Mouse (Mus musculus) CH12.LX (cell line): ENCODE data around the gene Mt1. TPM values are rescaled to one million over a fixed set of nuclear protein-coding genes. Genes with fewer than 3 reads are reported as not detected.

Experiments
- DNase-seq: peaks from one replicate; pipeline ENCODE4 v3.0.0-alpha.2; 2013; ENCODE audit errors: extremely low read depth
- H3K27ac ChIP-seq: 2 replicates; pipeline ENCODE4 v1.5.1; 2012; ENCODE audit warnings: low read depth, mild to moderate bottlenecking, control low read depth, moderate library complexity; ENCODE audit not compliant: insufficient read depth
- H3K27me3 ChIP-seq: replicated peaks from 2 replicates; pipeline ENCODE3; 2012; ENCODE audit warnings: inconsistent platforms
- H3K36me3 ChIP-seq, 2 experiments: replicated peaks in 1 of 2; 2 replicates each; pipeline versions ENCODE3 to v1.6.1; 2012; ENCODE audit warnings: inconsistent platforms in 1 of 2, low read length in 1 of 2, mild to moderate bottlenecking in 1 of 2, mixed read lengths in 1 of 2, moderate library complexity in 1 of 2; ENCODE audit not compliant: control insufficient read depth in 1 of 2, insufficient read depth in 1 of 2
- H3K4me1 ChIP-seq, 2 experiments: 2 replicates each; pipeline ENCODE4 v1.6.1; 2012; ENCODE audit warnings: inconsistent platforms in 1 of 2, moderate library complexity in 1 of 2; ENCODE audit not compliant: insufficient read depth in 2 of 2, control insufficient read depth in 1 of 2
- H3K4me2 ChIP-seq: 2 replicates; pipeline ENCODE4 v1.6.1; 2012; ENCODE audit warnings: low read depth, mild to moderate bottlenecking, control low read depth; ENCODE audit not compliant: poor library complexity, insufficient read depth, severe bottlenecking
- H3K4me3 ChIP-seq, 3 experiments: fragments of 150-350 bp in 1 of 3; sonication (generic) in 1 of 3; replicated peaks in 1 of 3; 2 replicates each; pipeline versions ENCODE3 to v1.5.1; 2011 to 2012; ENCODE audit warnings: low read depth in 2 of 3, low read length in 2 of 3, mild to moderate bottlenecking in 2 of 3, moderate library complexity in 2 of 3, control low read depth in 1 of 3, improper control_type of control experiment in 1 of 3, inconsistent platforms in 1 of 3, mixed read lengths in 1 of 3; ENCODE audit not compliant: poor library complexity in 1 of 3
- H3K79me2 ChIP-seq: replicated peaks from 2 replicates; pipeline ENCODE4 v1.6.1; 2012; ENCODE audit warnings: mild to moderate bottlenecking, moderate library complexity; ENCODE audit not compliant: control insufficient read depth, poor library complexity, insufficient read depth, severe bottlenecking; ENCODE audit errors: extremely low read depth
- H3K9ac ChIP-seq: 2 replicates; pipeline ENCODE4 v1.6.1; 2012; ENCODE audit warnings: low read depth, mild to moderate bottlenecking, control low read depth, moderate library complexity; ENCODE audit not compliant: insufficient read depth
- H3K9me3 ChIP-seq: replicated peaks from 2 replicates; pipeline ENCODE3; 2012; ENCODE audit warnings: low read length, inconsistent platforms, mixed read lengths
- CHD1 ChIP-seq: IDR thresholded peaks from 2 replicates; pipeline ENCODE4 v1.6.1; 2012; ENCODE audit warnings: low read depth, low read length, improper control_type of control experiment, inconsistent platforms
- CHD2 ChIP-seq: IDR thresholded peaks from 2 replicates; pipeline ENCODE4 v1.6.1; 2011; ENCODE audit warnings: low read length, improper control_type of control experiment
- CTCF ChIP-seq, 2 experiments: IDR thresholded peaks in 1 of 2; conservative IDR thresholded peaks in 1 of 2; 2 replicates each; pipeline ENCODE4 v1.5.1; 2011 to 2012; ENCODE audit warnings: low read depth in 2 of 2, low read length in 2 of 2, improper control_type of control experiment in 1 of 2, inconsistent platforms in 1 of 2, mild to moderate bottlenecking in 1 of 2, moderate library complexity in 1 of 2
- E2F4 ChIP-seq: IDR thresholded peaks from 2 replicates; pipeline ENCODE4 v1.6.1; 2011; ENCODE audit warnings: low read depth, low read length, improper control_type of control experiment; ENCODE audit not compliant: insufficient replicate concordance
- EP300 ChIP-seq: IDR thresholded peaks from 2 replicates; pipeline ENCODE4 v1.6.1; 2011; ENCODE audit warnings: low read length, improper control_type of control experiment
- ETS1 ChIP-seq: conservative IDR thresholded peaks from 2 replicates; pipeline ENCODE4 v1.6.1; 2012; ENCODE audit warnings: low read depth, mild to moderate bottlenecking, inconsistent platforms, low read length, improper control_type of control experiment, moderate library complexity
- GABPA ChIP-seq: IDR thresholded peaks from 2 replicates; pipeline ENCODE4 v1.6.1; 2012; ENCODE audit warnings: low read depth, low read length, improper control_type of control experiment, inconsistent platforms; ENCODE audit not compliant: insufficient replicate concordance
- HCFC1 ChIP-seq: IDR thresholded peaks from 2 replicates; pipeline ENCODE4 v1.6.1; 2012; ENCODE audit warnings: low read depth, mild to moderate bottlenecking, inconsistent platforms, low read length, improper control_type of control experiment
- IRF4 ChIP-seq: IDR thresholded peaks from 2 replicates; pipeline ENCODE4 v1.6.1; 2014; ENCODE audit warnings: low read depth, mild to moderate bottlenecking, inconsistent platforms, low read length, improper control_type of control experiment
- JUN ChIP-seq: IDR thresholded peaks from 2 replicates; pipeline ENCODE4 v1.6.1; 2011; ENCODE audit warnings: low read depth, mild to moderate bottlenecking, low read length, improper control_type of control experiment, moderate library complexity; ENCODE audit not compliant: insufficient read depth
- JUND ChIP-seq: conservative IDR thresholded peaks from 2 replicates; pipeline ENCODE4 v1.6.1; 2011; ENCODE audit warnings: low read depth, low read length, improper control_type of control experiment
- MAFK ChIP-seq: IDR thresholded peaks from 2 replicates; pipeline ENCODE4 v1.6.1; 2011; ENCODE audit warnings: low read length, improper control_type of control experiment; ENCODE audit not compliant: insufficient replicate concordance
- MAX ChIP-seq: IDR thresholded peaks from 2 replicates; pipeline ENCODE4 v1.6.1; 2011; ENCODE audit warnings: low read length, improper control_type of control experiment
- MEF2A ChIP-seq: IDR thresholded peaks from 2 replicates; pipeline ENCODE4 v1.6.1; 2014; ENCODE audit warnings: low read depth, mild to moderate bottlenecking, inconsistent platforms, low read length, improper control_type of control experiment, borderline replicate concordance
- MXI1 ChIP-seq: IDR thresholded peaks from 2 replicates; pipeline ENCODE4 v1.6.1; 2011; ENCODE audit warnings: mild to moderate bottlenecking, low read depth, low read length, improper control_type of control experiment
- NELFE ChIP-seq: IDR thresholded peaks from 2 replicates; pipeline ENCODE4 v1.6.1; 2011; ENCODE audit warnings: low read depth, low read length, improper control_type of control experiment
- PAX5 ChIP-seq: IDR thresholded peaks from 2 replicates; pipeline ENCODE4 v1.6.1; 2012; ENCODE audit warnings: low read length, inconsistent platforms, mixed read lengths
- RAD21 ChIP-seq: IDR thresholded peaks from 2 replicates; pipeline ENCODE4 v1.6.1; 2011; ENCODE audit warnings: low read depth, mild to moderate bottlenecking, low read length, improper control_type of control experiment, moderate library complexity
- RCOR1 ChIP-seq: conservative IDR thresholded peaks from 2 replicates; pipeline ENCODE4 v1.6.1; 2012; ENCODE audit warnings: low read depth, mild to moderate bottlenecking, inconsistent platforms, low read length, improper control_type of control experiment
- SIN3A ChIP-seq: IDR thresholded peaks from 2 replicates; pipeline ENCODE4 v1.6.1; 2012; ENCODE audit warnings: low read length, improper control_type of control experiment, inconsistent platforms
- SMC3 ChIP-seq: IDR thresholded peaks from 2 replicates; pipeline ENCODE4 v1.6.1; 2011; ENCODE audit warnings: low read depth, low read length, improper control_type of control experiment
- TCF12 ChIP-seq: IDR thresholded peaks from 2 replicates; pipeline ENCODE4 v1.6.1; 2014; ENCODE audit warnings: low read depth, mild to moderate bottlenecking, inconsistent platforms, low read length, improper control_type of control experiment
- UBTF ChIP-seq: IDR thresholded peaks from 2 replicates; pipeline ENCODE4 v1.6.1; 2012; ENCODE audit warnings: low read depth, mild to moderate bottlenecking, inconsistent platforms, low read length, improper control_type of control experiment, moderate library complexity
- USF2 ChIP-seq: conservative IDR thresholded peaks from 2 replicates; pipeline ENCODE4 v1.6.1; 2011; ENCODE audit warnings: low read depth, low read length, improper control_type of control experiment
- ZC3H11A ChIP-seq: IDR thresholded peaks from 2 replicates; pipeline ENCODE4 v1.6.1; 2012; ENCODE audit warnings: low read depth, mild to moderate bottlenecking, inconsistent platforms, low read length, improper control_type of control experiment
- ZKSCAN1 ChIP-seq: IDR thresholded peaks from 2 replicates; pipeline ENCODE4 v1.6.1; 2012; ENCODE audit warnings: low read depth, inconsistent platforms, low read length, improper control_type of control experiment, borderline replicate concordance
- ZMIZ1 ChIP-seq: IDR thresholded peaks from 2 replicates; pipeline ENCODE4 v1.6.1; 2012; ENCODE audit warnings: low read depth, mild to moderate bottlenecking, inconsistent platforms, low read length, improper control_type of control experiment
- ZNF384 ChIP-seq: IDR thresholded peaks from 2 replicates; pipeline ENCODE4 v1.6.1; 2012; ENCODE audit warnings: low read depth, low read length, improper control_type of control experiment, inconsistent platforms
- dilution Hi-C: fragments of 300-500 bp; cut with MboI; formaldehyde crosslinking; loops from 2 replicates; pipeline ENCODE4 v1.14.3; 2020; ENCODE audit warnings: low sequenced_read_pairs; ENCODE audit not compliant: extremely low pct_unique_long_range_greater_than_20kb, extremely low pct_ligation_motif_present
- in situ Hi-C: fragments of 300-500 bp; cut with MboI; formaldehyde crosslinking; loops from 3 replicates; pipeline ENCODE4 v1.14.3; 2019; ENCODE audit warnings: low sequenced_read_pairs, low pct_ligation_motif_present, low pct_unique_long_range_greater_than_20kb, mixed read lengths
- polyA plus RNA-seq: library from polyadenylated mRNA; unstranded; fragments of >175 nt; gene quantifications from 2 replicates; pipeline ENCODE4 v1.2.1, GENCODE M21; 2012; ENCODE audit warnings: low read depth; ENCODE audit not compliant: insufficient read length
- total RNA-seq, 2 experiments: library from RNA; depleted of rRNA; stranded (reverse); fragments of 300-350 nt in 1 of 2; fragments of >200 nt in 1 of 2; gene quantifications; 2 replicates each; pipeline ENCODE4 v1.2.3; 2012 to 2014

Gene Mt1
- total and polyA plus RNA-seq, 3 experiments, result 19.9 to 239 (median 62.7) TPM

- TF ChIP-seq PAX5 (no peak), GABPA (no peak), USF2 (no peak), TCF12 (no peak), MXI1 (no peak), E2F4 (no peak), CHD1 (no peak), HCFC1 (no peak), ZNF384 (no peak), NELFE (no peak), ZMIZ1 (no peak), CHD2 (no peak), EP300 (no peak), UBTF (no peak)
- H3K79me2 ChIP-seq, result peaks cover 4% of the 10 kb centered on the region; the same call in 1 of the 2 replicates
- H3K4me1 ChIP-seq, result peaks cover 18 to 46% of the 10 kb centered on the region in 2 experiments
- in situ Hi-C loops (loop anchor here (25.0 kb wide), 1 partner anchor 495 kb away; no protein-coding TSS in a partner anchor), dilution Hi-C loops (no loop called here)
- H3K27ac ChIP-seq, result peak overlapping the region; percentile 67
- peaks cover 55% of the 10 kb centered on the region for H3K27me3 ChIP-seq
- H3K4me3 ChIP-seq, result peak overlapping the region; percentile 39 to 53 (median 51)
- peak overlapping the region; percentile 55 for H3K4me2 ChIP-seq
- H3K9ac ChIP-seq, result peak overlapping the region; percentile 57
- DNase-seq, result no peak
- H3K9me3 ChIP-seq, result no peaks in the 10 kb centered on the region
- H3K36me3 ChIP-seq, result no peaks in the 10 kb centered on the region
These were observed 3.4 kb downstream of the Mt1 start for GRCm38 (mm10) chr8:94182055-94182929.

- dilution Hi-C loops, result no loop called here
- Histone ChIP-seq H3K4me3 (peak overlapping the region; percentile 39 to 54 (median 51)), H3K9ac (peak overlapping the region; percentile 90), H3K79me2 (peaks cover 4% of the 10 kb centered on the region; the same call in 1 of the 2 replicates), H3K9me3 (no peaks in the 10 kb centered on the region), H3K4me1 (peaks cover 21 to 51% of the 10 kb centered on the region in 2 experiments), H3K4me2 (peak overlapping the region; percentile 93), H3K27ac (peak overlapping the region; percentile 94), H3K36me3 (no peaks in the 10 kb centered on the region), H3K27me3 (peaks cover 56% of the 10 kb centered on the region)
- in situ Hi-C loops, result loop anchor here (25.0 kb wide), 1 partner anchor 496 kb away; no protein-coding TSS in a partner anchor
- peak; percentile 92 for DNase-seq
- TF ChIP-seq CHD1 (no peak), SIN3A (no peak), ZNF384 (peak; percentile 97), PAX5 (no peak), ZC3H11A (no peak), ZKSCAN1 (no peak), MXI1 (peak; percentile 69), MEF2A (peak; percentile 62; the same call in 1 of the 2 replicates), RCOR1 (no peak), SMC3 (peak; percentile 40), RAD21 (no peak; the same call in none of the 2 replicates), NELFE (peak; percentile 28; the same call in 1 of the 2 replicates), JUND (no peak), ETS1 (no peak; the same call in 1 of the 2 replicates), E2F4 (no peak), UBTF (0 out of 2 replicates have a peak, but pooled peaks have one; percentile 22), CTCF (conservative IDR thresholded peaks at IDR 0.05 in 1 of 2, IDR thresholded peaks at IDR 0.05 in 1 of 2; ENCODE audit: low read depth in 2 of 2, low read length in 2 of 2) (peak in 1 of 2 experiments; percentile 81; a peak in 2 of 4 replicates), EP300 (no peak), HCFC1 (peak; percentile 13), IRF4 (peak; percentile 65), TCF12 (peak; percentile 67; the same call in 1 of the 2 replicates), MAFK (no peak), MAX (peak; percentile 68), JUN (no peak)
These were observed 4.2 kb downstream of the Mt1 start for GRCm38 (mm10) chr8:94183117-94183516.
